Mouse (Mus musculus) retina, postnatal 1 day (tissue): ENCODE data around the gene Tmem120b.
A peak's percentile ranks its signal among the peaks of the same experiment; 100 is the strongest.

Source experiments
- DNase-seq: peaks from one replicate; pipeline ENCODE4 v3.0.0-alpha.2; 2012

Gene Tmem120b

GRCm38 (mm10) chr5:123129170-123129757 lies 61.0 kb downstream of the Tmem120b start:
- DNase-seq = no peak

GRCm38 (mm10) chr5:123130030-123130813 lies 62.0 kb downstream of the Tmem120b start:
- DNase-seq = no peak

DNA sequence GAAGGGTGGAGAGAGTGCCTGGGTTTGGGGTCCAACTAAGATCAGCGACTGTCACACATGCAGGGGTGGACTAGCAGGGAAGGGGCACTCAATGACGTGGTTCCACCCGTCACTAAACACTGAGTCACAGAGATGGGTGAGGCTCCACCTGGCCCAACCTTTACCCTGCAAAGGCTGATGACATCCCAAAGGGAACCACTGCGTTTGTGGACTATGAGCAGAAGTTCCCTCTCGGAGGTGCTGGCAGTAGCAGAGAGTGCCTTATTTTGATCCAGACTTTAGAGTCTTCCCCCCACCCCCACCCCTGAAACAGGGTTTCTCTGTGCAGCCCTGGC lies 62.6 kb downstream of the Tmem120b start:
- no peak for DNase-seq

GRCm38 (mm10) chr5:123132308-123133071 lies 64.3 kb downstream of the Tmem120b start, which contains the start of gene Rhof:
TSS of gene Rhof (minus strand) at chr5:123132692.
- peak; percentile 77 for DNase-seq

- peak; percentile 89 for DNase-seq
Measured at GRCm38 (mm10) chr5:123133083-123133783, 65.0 kb downstream of the Tmem120b start.

DNA sequence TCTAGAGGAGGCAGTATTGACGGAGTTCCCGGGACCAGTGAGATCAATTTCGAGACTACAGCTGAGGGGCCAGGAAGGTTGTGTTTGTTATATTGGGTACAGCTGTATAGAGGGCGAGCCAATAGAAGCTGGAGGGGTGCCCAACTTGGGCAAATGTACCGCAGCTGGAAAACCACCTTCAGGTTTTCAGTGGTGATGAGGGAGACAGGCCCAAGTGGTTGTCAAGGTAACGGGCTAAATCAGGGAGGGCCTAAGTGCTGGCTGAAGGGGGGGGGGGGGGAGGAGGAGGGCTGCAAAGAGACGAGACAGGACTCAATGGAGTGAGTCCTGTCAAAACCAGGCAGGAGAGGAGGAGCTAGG lies 65.5 kb downstream of the Tmem120b start:
- no peak for DNase-seq

GRCm38 (mm10) chr5:123134186-123134874 lies 66.1 kb downstream of the Tmem120b start:
- DNase-seq = peak; percentile 31

- no peak for DNase-seq
Measured at GRCm38 (mm10) chr5:123134875-123135382, 66.7 kb downstream of the Tmem120b start.

DNA sequence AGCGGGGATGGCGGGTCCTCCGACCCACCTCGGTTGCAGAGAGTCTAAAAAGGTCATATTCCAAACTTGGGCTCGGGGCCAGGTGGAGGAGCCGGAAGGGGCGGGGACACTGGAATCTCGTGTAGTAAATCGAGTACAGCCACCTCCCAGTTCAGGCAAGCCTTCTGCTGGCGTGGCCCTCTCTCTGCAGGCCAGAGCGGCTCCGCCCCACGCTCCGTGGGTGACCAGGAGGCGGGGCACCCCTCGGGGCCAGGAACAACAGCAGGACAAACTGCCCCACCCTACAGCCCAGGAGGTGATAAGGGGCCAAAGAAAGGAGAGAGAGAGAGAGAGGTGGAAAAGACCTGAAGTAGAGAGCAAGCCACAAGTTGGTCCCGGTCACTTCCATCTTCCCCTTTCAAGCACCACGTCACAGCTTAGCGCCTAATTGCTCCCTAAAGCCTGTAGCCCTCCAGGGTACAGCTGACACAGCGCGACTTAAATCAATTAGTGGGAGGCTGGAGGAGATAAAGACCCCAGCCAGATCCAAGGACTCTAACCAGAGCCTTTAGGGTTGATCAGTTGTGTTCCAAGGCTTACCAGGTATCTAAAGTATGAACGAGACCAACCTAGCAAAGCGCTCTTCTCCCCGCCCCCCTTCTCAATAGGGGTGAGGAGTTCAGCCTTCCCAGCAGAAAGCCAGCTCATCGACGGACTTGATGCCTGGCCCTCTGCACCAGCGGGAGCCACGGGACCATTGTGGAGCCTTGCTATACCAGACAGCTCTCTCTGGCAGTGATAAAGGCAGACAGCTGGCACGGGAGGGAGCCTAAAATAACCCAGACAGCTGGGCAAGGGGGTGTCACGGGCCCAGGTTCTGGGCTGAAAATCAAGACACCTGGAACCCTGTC lies 67.5 kb downstream of the Tmem120b start:
- peak; percentile 81 for DNase-seq

GRCm38 (mm10) chr5:123136361-123137043 lies 68.3 kb downstream of the Tmem120b start:
- DNase-seq = peak; percentile 87

DNA sequence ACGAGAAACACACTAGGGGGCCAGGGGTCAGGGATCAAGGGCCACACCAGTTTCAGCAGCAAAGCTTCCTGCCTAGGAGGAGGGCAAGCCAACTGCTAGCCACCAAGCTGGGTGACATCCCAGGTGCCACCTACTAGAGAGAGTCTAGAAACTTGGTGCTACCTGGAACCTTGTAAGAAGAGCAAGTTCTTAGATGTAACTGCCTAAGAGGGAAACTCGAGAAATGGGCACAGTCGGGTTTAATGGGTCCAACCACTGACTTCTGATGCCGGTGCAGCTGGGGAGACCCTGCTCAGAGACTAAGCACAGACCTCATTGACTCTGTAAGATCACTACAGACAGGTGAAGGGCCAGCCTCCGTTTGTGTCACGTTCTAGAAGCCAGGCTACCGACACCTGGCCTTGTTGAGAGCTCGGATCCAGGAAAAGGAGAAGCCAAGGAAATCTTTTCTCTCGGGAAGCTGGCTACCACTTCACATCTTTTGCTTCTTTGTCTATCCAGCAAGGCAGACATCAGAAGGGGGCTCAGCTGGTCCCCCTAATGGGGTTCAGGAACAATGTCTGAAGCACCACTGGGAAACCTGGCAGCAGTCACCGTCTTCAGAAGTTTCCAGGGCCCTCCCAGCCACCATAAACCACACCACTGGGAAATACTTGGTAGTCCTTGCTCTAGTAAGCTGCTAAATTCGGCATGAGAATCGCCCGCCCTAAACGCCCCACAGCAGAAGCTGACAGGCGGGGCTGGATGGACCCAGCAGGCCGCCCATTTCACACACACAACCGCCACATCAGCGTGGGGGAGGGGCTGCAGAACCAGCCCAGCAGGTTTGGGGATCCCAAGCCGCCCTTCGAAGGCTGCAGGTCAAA lies 69.1 kb downstream of the Tmem120b start:
- peak; percentile 66 for DNase-seq

GRCm38 (mm10) chr5:123137910-123138229 lies 69.7 kb downstream of the Tmem120b start:
- no peak for DNase-seq

- peak; percentile 91 for DNase-seq
Measured at GRCm38 (mm10) chr5:123138230-123138911, 70.2 kb downstream of the Tmem120b start.

DNA sequence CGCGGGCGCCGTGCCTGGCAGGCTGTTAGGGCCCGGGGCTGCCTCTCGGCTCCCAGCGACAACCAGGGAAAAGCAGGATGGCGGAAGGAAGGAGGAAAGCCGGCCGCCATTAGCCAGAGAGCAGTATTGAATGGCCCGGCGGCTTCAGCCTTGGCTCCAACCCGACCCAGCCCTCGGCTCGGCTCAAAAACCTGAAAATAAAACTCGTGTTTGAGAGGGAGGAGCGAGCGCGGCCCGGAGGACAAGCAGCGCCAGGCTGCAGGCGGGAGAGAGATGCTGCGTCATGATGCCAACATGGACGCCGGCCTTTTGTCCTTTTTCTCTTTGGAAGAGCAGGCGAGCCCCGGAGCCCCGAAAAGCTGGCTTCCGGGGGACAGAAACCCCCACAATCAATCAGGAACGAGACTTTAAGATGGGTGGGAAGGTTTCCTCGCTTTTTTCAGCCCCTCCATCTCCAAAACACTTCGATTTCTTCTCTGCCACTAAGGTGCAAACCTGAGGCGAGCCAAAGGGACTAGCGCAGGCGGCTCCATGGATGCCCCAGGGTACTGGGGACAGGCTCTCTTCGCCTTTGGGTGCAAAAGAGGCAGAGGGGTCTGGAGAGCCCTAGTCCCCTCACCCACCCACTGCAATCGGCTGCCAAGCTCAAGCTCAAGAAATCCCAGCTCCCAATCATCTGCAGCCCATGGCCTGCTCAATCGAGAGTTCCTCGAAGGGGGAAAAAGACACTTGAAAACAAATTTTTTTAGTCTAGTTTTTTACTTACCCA lies 70.9 kb downstream of the Tmem120b start:
- peak; percentile 84 for DNase-seq

GRCm38 (mm10) chr5:123139722-123140627 lies 71.8 kb downstream of the Tmem120b start:
- DNase-seq = peak; percentile 36

DNA sequence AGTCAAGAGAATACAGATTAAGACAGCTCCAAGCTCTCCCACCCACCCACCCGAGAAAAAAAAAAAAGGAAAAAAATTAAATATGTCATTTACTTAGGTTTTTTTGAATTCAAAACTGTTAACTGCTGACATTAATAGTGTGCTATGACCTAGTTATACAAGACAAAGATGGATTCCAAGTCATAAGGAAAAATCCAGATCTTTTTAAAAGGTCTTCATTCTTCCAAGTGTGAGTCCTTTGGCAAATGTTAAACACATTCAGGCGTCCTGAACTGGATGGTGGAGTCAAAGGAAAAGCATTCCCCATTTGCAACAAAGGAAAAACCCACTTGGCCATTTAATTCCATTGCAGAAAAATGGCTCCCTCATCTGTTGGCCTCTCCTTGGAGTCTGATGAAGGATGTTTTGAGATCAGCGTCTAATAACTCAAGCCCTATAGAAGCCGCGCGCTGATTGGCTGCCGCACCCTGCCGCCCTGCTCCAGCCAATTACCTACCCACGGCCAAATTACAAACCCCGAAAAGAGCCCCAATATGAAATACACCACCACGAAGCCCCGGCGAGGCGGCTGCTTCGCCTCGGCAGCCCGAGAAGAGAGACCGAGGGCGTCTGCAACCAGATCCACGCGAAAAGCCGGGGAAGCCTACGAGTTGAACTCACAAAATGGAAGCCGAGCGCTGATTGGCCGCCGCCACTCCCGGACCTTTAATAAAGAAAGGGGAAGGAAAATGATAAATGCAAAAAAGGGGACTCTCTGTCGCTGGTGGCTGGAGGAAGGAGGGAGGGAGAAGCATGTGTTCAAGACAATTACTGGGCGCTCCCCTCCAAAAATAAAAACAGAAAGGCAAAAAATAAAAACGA lies 72.7 kb downstream of the Tmem120b start:
- peak; percentile 96 for DNase-seq
